Mouse (Mus musculus): ENCODE measurements around the gene Nxt2.

- TF ChIP-seq CTCF (IDR thresholded peaks at IDR 0.05; ENCODE audit: low read depth, low read length) (no peak), POLR2A (IDR thresholded peaks at IDR 0.05; ENCODE audit: insufficient read depth, low read length) (no peak)
Observed at GRCm38 (mm10) chrX:142276573-142276972, 50.0 kb downstream of the Nxt2 start.
